Mouse (Mus musculus): ENCODE data around the gene Gm17662. TPM values are rescaled to one million over a fixed set of nuclear protein-coding genes. Genes with fewer than 3 reads are reported as not detected.

The Gm17662 gene
- polyA plus RNA-seq, 1 experiment from 2014 or later, result not detected

DNA sequence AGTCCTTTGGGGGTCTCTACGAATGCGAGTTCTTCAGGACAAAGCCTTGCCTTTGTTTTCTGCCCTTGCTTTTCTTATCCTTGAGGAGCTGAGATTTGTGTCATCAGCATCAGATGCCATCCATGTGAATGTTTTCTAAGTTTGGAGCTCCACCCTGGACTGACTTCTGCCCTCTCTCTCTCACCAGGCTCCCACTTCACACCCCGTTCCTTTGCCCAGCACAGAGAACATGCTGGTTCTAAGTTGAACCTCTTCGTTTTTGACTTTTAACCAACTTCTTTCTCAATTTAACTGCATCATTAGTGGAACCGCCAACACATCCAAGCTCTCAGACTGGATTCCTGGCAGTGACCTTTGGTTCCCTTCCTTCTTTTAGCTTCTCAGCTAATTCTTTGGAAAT lies 13.1 kb downstream of the Gm17662 start:
- Histone ChIP-seq H3K4me2 (replicated peaks; ENCODE audit: low read depth) (no peak overlapping the region), H3K9me3 (ENCODE audit: control insufficient read depth) (no peaks in the 10 kb centered on the region), H3K27me3 (replicated peaks; ENCODE audit: control insufficient read depth, insufficient read depth, low read length) (no peaks in the 10 kb centered on the region), H3K4me1 (replicated peaks; ENCODE audit: control insufficient read depth, insufficient read depth, low read length) (no peaks in the 10 kb centered on the region), H3K27ac (ENCODE audit: low read depth, low read length) (no peak overlapping the region), H3K36me3 (ENCODE audit: control insufficient read depth, insufficient read depth) (no peaks in the 10 kb centered on the region), H3K9ac (ENCODE audit: low read depth, low read length) (no peak overlapping the region), H3K4me3 (ENCODE audit: low read depth, low read length) (no peak overlapping the region)
- no peak for TF ChIP-seq CTCF (IDR thresholded peaks at IDR 0.05; ENCODE audit: low read depth)
- WGBS, result 87% methylated on average over 5 of the region's 5 CpGs
- no peak for ATAC-seq

GRCm38 (mm10) chr4:104875832-104876231 lies 18.7 kb downstream of the Gm17662 start:
- Histone ChIP-seq H3K27ac (ENCODE audit: low read depth, low read length) (no peak overlapping the region), H3K4me1 (replicated peaks; ENCODE audit: control insufficient read depth, insufficient read depth, low read length) (no peaks in the 10 kb centered on the region), H3K4me3 (ENCODE audit: low read depth, low read length) (no peak overlapping the region), H3K4me2 (replicated peaks; ENCODE audit: low read depth) (no peak overlapping the region), H3K36me3 (ENCODE audit: control insufficient read depth, insufficient read depth) (no peaks in the 10 kb centered on the region), H3K9me3 (ENCODE audit: control insufficient read depth) (no peaks in the 10 kb centered on the region), H3K27me3 (replicated peaks; ENCODE audit: control insufficient read depth, insufficient read depth, low read length) (0 out of 2 replicates have a peak, but pooled peaks cover 2% of the 10 kb centered on the region), H3K9ac (ENCODE audit: low read depth, low read length) (no peak overlapping the region)
- WGBS, result 69% methylated on average over 4 of the region's 4 CpGs
- no peak for TF ChIP-seq CTCF (IDR thresholded peaks at IDR 0.05; ENCODE audit: low read depth)
- no peak for ATAC-seq

- Histone ChIP-seq H3K4me1 (replicated peaks; ENCODE audit: control insufficient read depth, insufficient read depth, low read length) (no peaks in the 10 kb centered on the region), H3K27me3 (replicated peaks; ENCODE audit: control insufficient read depth, insufficient read depth, low read length) (0 out of 2 replicates have a peak, but pooled peaks cover 2% of the 10 kb centered on the region), H3K4me2 (replicated peaks; ENCODE audit: low read depth) (no peak within 1 kb of the TSS), H3K9ac (ENCODE audit: low read depth, low read length) (no peak within 1 kb of the TSS), H3K36me3 (ENCODE audit: control insufficient read depth, insufficient read depth) (no peaks in the 10 kb centered on the region), H3K4me3 (ENCODE audit: low read depth, low read length) (no peak within 1 kb of the TSS), H3K9me3 (ENCODE audit: control insufficient read depth) (no peaks in the 10 kb centered on the region), H3K27ac (ENCODE audit: low read depth, low read length) (no peak within 1 kb of the TSS)
- no peak for ATAC-seq
- 68% methylated on average over 3 of the region's 3 CpGs for WGBS
- no peak for TF ChIP-seq CTCF (IDR thresholded peaks at IDR 0.05; ENCODE audit: low read depth)
These were observed 19.2 kb downstream of the Gm17662 start, which contains the start of gene C8a for GRCm38 (mm10) chr4:104876323-104876722. C8a (minus strand) TSS chr4:104876398.

- no peak for TF ChIP-seq CTCF (IDR thresholded peaks at IDR 0.05; ENCODE audit: low read depth)
- 75% methylated on average over 9 of the region's 9 CpGs for WGBS
- no peak overlapping the region for H3K9ac ChIP-seq (ENCODE audit: low read depth, low read length)
- H3K27me3 ChIP-seq (replicated peaks; ENCODE audit: control insufficient read depth, insufficient read depth, low read length), result no peaks in the 10 kb centered on the region
- no peak for ATAC-seq
- H3K36me3 ChIP-seq (ENCODE audit: control insufficient read depth, insufficient read depth), result no peaks in the 10 kb centered on the region
- no peak overlapping the region for H3K4me3 ChIP-seq (ENCODE audit: low read depth, low read length)
- H3K9me3 ChIP-seq (ENCODE audit: control insufficient read depth), result no peaks in the 10 kb centered on the region
- H3K27ac ChIP-seq (ENCODE audit: low read depth, low read length), result no peak overlapping the region
- H3K4me1 ChIP-seq (replicated peaks; ENCODE audit: control insufficient read depth, insufficient read depth, low read length), result no peaks in the 10 kb centered on the region
- H3K4me2 ChIP-seq (replicated peaks; ENCODE audit: low read depth), result no peak overlapping the region
These were observed 30.4 kb downstream of the Gm17662 start for GRCm38 (mm10) chr4:104887486-104887885.

DNA sequence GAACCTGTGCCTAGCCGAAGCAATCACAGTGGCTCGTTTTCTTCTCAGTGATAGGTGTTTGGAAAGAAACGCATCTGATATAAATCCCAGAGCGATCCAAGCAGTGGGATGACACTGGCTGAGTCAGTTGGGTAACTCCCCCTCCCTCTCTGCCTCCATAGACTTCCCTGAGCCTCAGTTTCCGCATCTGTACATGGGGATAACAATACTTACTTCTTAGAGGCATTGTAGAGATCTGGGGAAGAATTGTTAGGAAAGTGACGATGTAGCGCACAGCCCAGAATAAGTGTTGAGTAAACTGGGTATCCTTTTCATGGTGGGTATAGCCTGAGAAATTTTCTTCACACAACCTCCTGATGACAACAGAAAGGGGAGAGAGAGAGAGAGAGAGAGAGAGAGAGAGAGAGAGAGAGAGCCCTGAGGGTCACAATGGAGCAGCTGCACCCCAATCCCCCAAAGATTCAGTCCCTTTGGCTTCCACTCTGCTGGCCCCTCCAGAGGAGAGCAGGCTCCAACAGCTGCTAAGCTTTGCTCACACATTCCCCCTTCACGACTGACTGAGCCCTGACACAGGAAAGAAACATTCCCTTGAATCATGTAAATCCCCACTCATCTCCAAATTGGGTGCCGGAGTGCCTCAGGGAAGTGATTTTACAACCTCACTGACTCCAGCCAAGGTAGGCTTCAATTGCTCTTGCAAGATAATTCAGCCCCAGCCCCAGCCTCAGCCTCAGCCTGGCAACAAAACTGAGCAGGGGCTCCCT lies 31.6 kb downstream of the Gm17662 start:
- H3K27me3 ChIP-seq (replicated peaks; ENCODE audit: control insufficient read depth, insufficient read depth, low read length), result no peaks in the 10 kb centered on the region
- 73% methylated on average over 9 of the region's 9 CpGs for WGBS
- H3K27ac ChIP-seq (ENCODE audit: low read depth, low read length), result no peak overlapping the region
- H3K9me3 ChIP-seq (ENCODE audit: control insufficient read depth), result no peaks in the 10 kb centered on the region
- H3K4me3 ChIP-seq (ENCODE audit: low read depth, low read length), result no peak overlapping the region
- no peak for TF ChIP-seq CTCF (IDR thresholded peaks at IDR 0.05; ENCODE audit: low read depth)
- no peaks in the 10 kb centered on the region for H3K4me1 ChIP-seq (replicated peaks; ENCODE audit: control insufficient read depth, insufficient read depth, low read length)
- no peak for ATAC-seq
- H3K36me3 ChIP-seq (ENCODE audit: control insufficient read depth, insufficient read depth), result no peaks in the 10 kb centered on the region
- H3K4me2 ChIP-seq (replicated peaks; ENCODE audit: low read depth), result no peak overlapping the region
- H3K9ac ChIP-seq (ENCODE audit: low read depth, low read length), result no peak overlapping the region

- TF ChIP-seq CTCF (IDR thresholded peaks at IDR 0.05; ENCODE audit: low read depth), result no peak
- H3K27ac ChIP-seq (ENCODE audit: low read depth, low read length), result no peak overlapping the region
- H3K36me3 ChIP-seq (ENCODE audit: control insufficient read depth, insufficient read depth), result no peaks in the 10 kb centered on the region
- H3K4me1 ChIP-seq (replicated peaks; ENCODE audit: control insufficient read depth, insufficient read depth, low read length), result no peaks in the 10 kb centered on the region
- H3K4me2 ChIP-seq (replicated peaks; ENCODE audit: low read depth), result no peak overlapping the region
- H3K4me3 ChIP-seq (ENCODE audit: low read depth, low read length), result no peak overlapping the region
- 80% methylated on average over 7 of the region's 7 CpGs for WGBS
- no peak for ATAC-seq
- no peaks in the 10 kb centered on the region for H3K9me3 ChIP-seq (ENCODE audit: control insufficient read depth)
- H3K27me3 ChIP-seq (replicated peaks; ENCODE audit: control insufficient read depth, insufficient read depth, low read length), result no peaks in the 10 kb centered on the region
- H3K9ac ChIP-seq (ENCODE audit: low read depth, low read length), result no peak overlapping the region
These were observed 34.6 kb downstream of the Gm17662 start for GRCm38 (mm10) chr4:104891708-104892107.

All from intestine, postnatal 0 days (tissue).